Mouse (Mus musculus) lung, embryonic 14.5 days (tissue): ENCODE measurements at regions not wholly inside any gene's neighbourhood (a gene's known extent, or its start where the extent isn't known, plus 50 kb on each side); places are given as distances from the start of the nearest gene placed in this dataset.

ENCODE experiments used
- ATAC-seq: fragments of 200-750 bp; cut with Nextera tagmentation; 2 replicates; pipeline ENCODE4 v1.8.0; 2017; ENCODE audit warnings: mild to moderate bottlenecking, moderate TSS enrichment, moderate library complexity; ENCODE audit not compliant: insufficient read depth
- DNase-seq: peaks from one replicate; pipeline ENCODE4 v3.0.0-alpha.2; 2015
- H3K27ac ChIP-seq: fragments of 300-500 bp; sonication (generic); 2 replicates; pipeline ENCODE4 v1.5.1; 2014; ENCODE audit warnings: low read depth, mild to moderate bottlenecking, moderate library complexity
- H3K27me3 ChIP-seq: fragments of 300-500 bp; sonication (generic); 2 replicates; pipeline ENCODE4 v1.6.1; 2014; ENCODE audit warnings: low read length, control low read depth; ENCODE audit not compliant: insufficient read depth
- H3K36me3 ChIP-seq: fragments of 300-500 bp; sonication (generic); 2 replicates; pipeline ENCODE4 v1.6.1; 2014; ENCODE audit warnings: control low read depth; ENCODE audit not compliant: insufficient read depth
- H3K4me1 ChIP-seq: fragments of 300-500 bp; sonication (generic); 2 replicates; pipeline ENCODE4 v1.6.1; 2014; ENCODE audit warnings: antibody characterized with exemption, control low read depth; ENCODE audit not compliant: insufficient read depth
- H3K4me2 ChIP-seq: fragments of 300-500 bp; sonication (generic); 2 replicates; pipeline ENCODE4 v1.6.1; 2014; ENCODE audit warnings: mild to moderate bottlenecking
- H3K4me3 ChIP-seq: fragments of 300-500 bp; sonication (generic); 2 replicates; pipeline ENCODE4 v1.5.1; 2014; ENCODE audit warnings: low read depth, low read length
- H3K9ac ChIP-seq: fragments of 300-500 bp; sonication (generic); 2 replicates; pipeline ENCODE4 v1.6.1; 2014
- H3K9me3 ChIP-seq: fragments of 300-500 bp; sonication (generic); 2 replicates; pipeline ENCODE4 v1.6.1; 2016; ENCODE audit warnings: low read depth, low read length, control low read depth
- CTCF ChIP-seq: IDR thresholded peaks from 2 replicates; pipeline ENCODE4 v1.5.1; 2016; ENCODE audit warnings: antibody characterized with exemption, low read depth
- WGBS: fragments of 180-500 bp; shearing (Covaris S2); extraction: QIAGEN DNeasy Blood & Tissue Kit; methylation state at CpG from one replicate; pipeline ENCODE4 v1.1.7; 2014; 5-methylcytosine and 5-hydroxymethylcytosine counted together

DNA sequence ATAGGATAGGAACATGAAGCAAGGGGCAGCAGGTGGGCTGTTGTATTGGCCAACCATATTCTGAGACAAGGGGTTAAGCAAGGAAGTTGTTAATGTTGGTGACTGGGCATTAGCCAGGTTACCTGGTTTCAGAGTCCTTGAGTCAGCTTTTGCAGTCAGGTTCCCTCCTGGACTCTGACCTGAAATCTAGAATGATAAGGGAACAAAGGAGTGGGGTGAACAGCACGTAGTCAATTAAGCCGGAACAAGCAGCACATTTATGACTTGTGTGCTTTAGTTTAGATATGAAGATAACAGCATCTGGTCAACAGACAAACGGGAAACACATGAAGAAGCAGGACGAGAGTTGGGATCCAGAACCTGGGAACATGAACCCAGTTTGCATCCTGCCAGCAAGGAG, 99.8 kb upstream of the 4930583I09Rik start:
- no peak for TF ChIP-seq CTCF
- no peak overlapping the region for H3K4me3 ChIP-seq
- DNase-seq = no peak
- no peak overlapping the region for H3K9ac ChIP-seq
- H3K36me3 ChIP-seq = no peaks in the 10 kb centered on the region
- H3K27ac ChIP-seq = no peak overlapping the region
- H3K4me1 ChIP-seq = no peaks in the 10 kb centered on the region
- H3K4me2 ChIP-seq = no peak overlapping the region
- no peaks in the 10 kb centered on the region for H3K9me3 ChIP-seq
- WGBS = 61% methylated on average over 4 of the region's 4 CpGs
- no peak for ATAC-seq
- no peaks in the 10 kb centered on the region for H3K27me3 ChIP-seq

DNA sequence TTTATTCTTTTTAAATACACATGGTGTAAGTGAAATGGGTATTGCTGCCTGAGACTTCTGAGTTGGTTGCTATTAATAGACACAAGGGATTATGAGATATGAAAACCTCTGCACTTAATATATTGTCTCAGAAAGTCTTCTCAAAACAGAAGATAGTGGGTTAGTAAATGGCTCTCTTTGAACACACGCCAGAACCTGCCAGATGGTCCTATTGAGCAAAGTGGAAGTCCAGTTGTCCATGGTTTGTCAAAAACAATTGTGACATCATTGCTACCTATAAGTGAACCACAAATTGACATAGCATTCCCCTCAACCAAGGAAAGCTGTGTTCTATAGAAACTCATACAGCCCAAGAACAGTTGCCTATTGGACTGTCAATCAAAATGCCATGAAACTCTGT, 98.5 kb upstream of the 4930583I09Rik start:
- Histone ChIP-seq H3K4me3 (no peak overlapping the region), H3K36me3 (no peaks in the 10 kb centered on the region), H3K27ac (no peak overlapping the region), H3K9ac (no peak overlapping the region), H3K27me3 (no peaks in the 10 kb centered on the region), H3K4me2 (no peak overlapping the region), H3K4me1 (no peaks in the 10 kb centered on the region), H3K9me3 (no peaks in the 10 kb centered on the region)
- ATAC-seq (no peak), DNase-seq (no peak)
- TF ChIP-seq CTCF = no peak
- 78% methylated on average over 1 of the region's 1 CpGs for WGBS

DNA sequence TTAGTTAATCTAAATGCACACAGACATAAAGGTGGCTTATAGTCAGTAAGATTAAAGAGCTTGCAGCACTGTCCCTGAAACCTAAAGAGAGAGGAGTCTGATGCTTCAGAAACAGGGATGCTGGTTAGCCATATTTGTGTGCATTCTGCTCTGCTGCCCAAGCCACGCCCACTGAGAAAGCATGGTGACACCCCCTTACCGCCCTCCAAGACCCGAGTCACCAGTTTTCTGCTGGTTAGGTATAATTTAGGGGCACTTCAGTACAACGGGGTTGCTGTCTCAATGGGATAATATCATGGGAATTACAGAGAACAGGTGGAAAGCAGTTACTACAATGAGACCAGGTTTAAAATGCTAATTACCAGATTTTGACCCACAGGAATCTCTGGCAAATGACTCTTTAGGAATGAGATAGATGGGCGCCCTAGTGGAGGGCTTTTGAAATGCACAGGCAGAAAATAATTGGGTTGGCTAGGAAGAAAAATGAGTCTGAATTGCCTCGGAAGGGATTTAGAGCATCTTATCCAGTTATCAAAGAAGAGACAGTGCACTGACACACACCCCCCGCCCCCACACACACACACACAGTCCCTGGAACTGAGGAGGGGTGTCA, 95.1 kb upstream of the 4930583I09Rik start:
- Histone ChIP-seq H3K36me3 (no peaks in the 10 kb centered on the region), H3K4me2 (no peak overlapping the region), H3K27me3 (no peaks in the 10 kb centered on the region), H3K9ac (no peak overlapping the region), H3K4me3 (no peak overlapping the region), H3K4me1 (no peaks in the 10 kb centered on the region), H3K9me3 (no peaks in the 10 kb centered on the region), H3K27ac (no peak overlapping the region)
- TF ChIP-seq CTCF = peak; percentile 29
- DNase-seq = no peak
- WGBS = 52% methylated on average over 7 of the region's 7 CpGs
- ATAC-seq = no peak

GRCm38 (mm10) chr17:64923762-64924161, 87.9 kb upstream of the 4930583I09Rik start:
- ATAC-seq = no peak
- H3K9ac ChIP-seq = no peak overlapping the region
- no peaks in the 10 kb centered on the region for H3K4me1 ChIP-seq
- no peak overlapping the region for H3K27ac ChIP-seq
- DNase-seq = peak; percentile 34
- 67% methylated on average over 5 of the region's 5 CpGs for WGBS
- H3K27me3 ChIP-seq = no peaks in the 10 kb centered on the region
- no peaks in the 10 kb centered on the region for H3K36me3 ChIP-seq
- TF ChIP-seq CTCF = no peak
- no peak overlapping the region for H3K4me3 ChIP-seq
- no peak overlapping the region for H3K4me2 ChIP-seq
- H3K9me3 ChIP-seq = no peaks in the 10 kb centered on the region

DNA sequence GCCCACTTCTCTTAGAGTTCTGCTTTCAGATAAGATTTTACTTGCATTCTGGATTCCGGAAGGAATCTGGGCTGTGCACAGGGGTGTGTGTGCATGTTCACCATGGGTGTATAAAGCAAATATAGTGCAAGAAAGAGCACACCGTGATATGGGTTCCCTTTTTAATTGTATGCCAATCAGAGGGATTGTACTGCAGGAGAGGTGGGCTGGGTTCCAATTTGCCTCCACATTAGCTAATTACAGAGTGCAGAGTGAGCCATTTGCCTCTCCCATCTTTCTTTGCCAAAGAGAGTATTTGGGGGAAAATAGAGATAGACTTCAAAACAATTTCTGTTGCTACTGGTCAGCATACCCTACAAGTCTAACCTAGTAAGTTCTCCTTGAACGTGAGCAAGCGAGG, 86.4 kb upstream of the 4930583I09Rik start:
- DNase-seq (no peak), ATAC-seq (no peak)
- H3K9ac ChIP-seq = no peak overlapping the region
- no peak overlapping the region for H3K4me3 ChIP-seq
- H3K27ac ChIP-seq = no peak overlapping the region
- H3K9me3 ChIP-seq = no peaks in the 10 kb centered on the region
- no peak overlapping the region for H3K4me2 ChIP-seq
- H3K27me3 ChIP-seq = no peaks in the 10 kb centered on the region
- H3K36me3 ChIP-seq = no peaks in the 10 kb centered on the region
- H3K4me1 ChIP-seq = no peaks in the 10 kb centered on the region
- whole genome bisulfite sequencing = 50% methylated on average over 4 of the region's 4 CpGs
- TF ChIP-seq CTCF = no peak

GRCm38 (mm10) chr17:64920236-64920635, 84.4 kb upstream of the 4930583I09Rik start:
- Histone ChIP-seq H3K27me3 (no peaks in the 10 kb centered on the region), H3K4me3 (no peak overlapping the region), H3K4me2 (no peak overlapping the region), H3K36me3 (no peaks in the 10 kb centered on the region), H3K9ac (no peak overlapping the region), H3K9me3 (no peaks in the 10 kb centered on the region), H3K4me1 (peaks cover 2% of the 10 kb centered on the region), H3K27ac (no peak overlapping the region)
- DNase-seq = no peak
- ATAC-seq = no peak
- 68% methylated on average over 2 of the region's 2 CpGs for WGBS
- TF ChIP-seq CTCF = no peak

DNA sequence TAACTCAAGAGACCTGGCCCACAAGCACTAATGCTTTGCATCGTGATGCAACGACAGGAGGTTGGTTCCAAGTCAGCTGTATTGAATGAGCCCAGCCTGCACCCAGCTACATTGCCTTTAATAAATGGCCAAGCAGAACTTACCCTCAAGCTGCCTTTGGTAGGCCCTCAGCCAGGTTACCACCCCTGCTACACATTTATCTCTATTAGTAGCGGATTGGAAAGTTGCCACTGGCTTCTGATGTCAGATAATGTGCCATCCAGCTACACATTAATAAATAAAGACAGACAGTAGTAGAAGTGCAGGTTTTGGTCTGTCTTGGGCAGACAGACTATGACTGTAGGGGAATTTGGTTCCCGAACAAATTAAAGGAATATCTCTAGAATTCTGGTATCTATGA, 82.0 kb upstream of the 4930583I09Rik start:
- no peak for ATAC-seq
- Histone ChIP-seq H3K4me3 (no peak overlapping the region), H3K27ac (no peak overlapping the region), H3K27me3 (no peaks in the 10 kb centered on the region), H3K4me2 (no peak overlapping the region), H3K9me3 (no peaks in the 10 kb centered on the region), H3K36me3 (no peaks in the 10 kb centered on the region), H3K4me1 (peaks cover 7% of the 10 kb centered on the region), H3K9ac (no peak overlapping the region)
- WGBS = 85% methylated on average over 4 of the region's 4 CpGs
- DNase-seq = no peak
- no peak for TF ChIP-seq CTCF

DNA sequence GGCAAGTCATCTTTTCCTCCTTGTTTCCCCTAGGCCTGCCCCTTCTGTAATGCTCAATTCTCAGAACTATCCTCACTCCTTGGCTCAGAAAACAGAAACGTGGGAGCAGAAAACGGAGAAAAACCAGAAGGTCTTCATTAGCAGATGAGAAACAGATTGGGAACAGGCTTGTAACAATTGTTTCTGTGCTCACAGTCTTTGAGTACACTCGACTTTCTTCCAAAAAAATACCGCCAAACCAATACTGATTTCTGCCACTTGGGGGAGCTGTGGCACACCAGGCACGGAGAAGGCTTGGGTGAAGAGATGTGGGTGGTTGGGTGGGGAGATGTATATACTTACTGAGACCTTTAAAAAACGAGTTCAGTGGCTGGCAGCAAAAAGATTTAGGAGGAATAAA, 80.8 kb upstream of the 4930583I09Rik start:
- TF ChIP-seq CTCF = peak; percentile 56
- H3K9me3 ChIP-seq = no peaks in the 10 kb centered on the region
- H3K36me3 ChIP-seq = no peaks in the 10 kb centered on the region
- peaks cover 7% of the 10 kb centered on the region for H3K4me1 ChIP-seq
- no peak overlapping the region for H3K27ac ChIP-seq
- H3K27me3 ChIP-seq = no peaks in the 10 kb centered on the region
- no peak for ATAC-seq
- no peak overlapping the region for H3K4me2 ChIP-seq
- no peak overlapping the region for H3K4me3 ChIP-seq
- no peak for DNase-seq
- WGBS = 74% methylated on average over 6 of the region's 6 CpGs
- H3K9ac ChIP-seq = no peak overlapping the region
